Mouse (Mus musculus) telencephalon, adult 2 months (tissue): ENCODE results near the gene Duoxa1.
"Not testable (repeated sequence)": the region's sequence is repeated elsewhere in the genome, so short reads cannot be mapped to it uniquely, and the experiment has no call there.

Experiments used
- DNase-seq: peaks from one replicate; pipeline ENCODE4 v3.0.0-alpha.2; 2011; ENCODE audit warnings: low read depth, low spot score

Gene Duoxa1

GRCm38 (mm10) chr2:122330317-122330716 lies 16.8 kb upstream of the Duoxa1 start:
- not testable (repeated sequence) for DNase-seq

GRCm38 (mm10) chr2:122327986-122328385 lies 14.5 kb upstream of the Duoxa1 start:
- DNase-seq = no peak

GRCm38 (mm10) chr2:122325361-122325760 lies 11.8 kb upstream of the Duoxa1 start:
- no peak for DNase-seq

GRCm38 (mm10) chr2:122324586-122324985 lies 11.1 kb upstream of the Duoxa1 start:
- DNase-seq = no peak

GRCm38 (mm10) chr2:122323960-122324359 lies 10.4 kb upstream of the Duoxa1 start:
- DNase-seq = no peak

- no peak for DNase-seq
Observed at GRCm38 (mm10) chr2:122317384-122317783, 3.9 kb upstream of the Duoxa1 start.

- DNase-seq = no peak
Observed at GRCm38 (mm10) chr2:122315372-122315771, 1.8 kb upstream of the Duoxa1 start, which contains the start of gene Duox1. Duox1 (plus strand) TSS chr2:122315672.

GRCm38 (mm10) chr2:122312722-122313417 lies 660 bp downstream of the Duoxa1 start:
- no peak for DNase-seq

GRCm38 (mm10) chr2:122311561-122311960 lies 2.0 kb downstream of the Duoxa1 start:
- no peak for DNase-seq

GRCm38 (mm10) chr2:122309647-122310046 lies 3.9 kb downstream of the Duoxa1 start:
- DNase-seq = no peak

GRCm38 (mm10) chr2:122306184-122306583 lies 7.3 kb downstream of the Duoxa1 start:
- no peak for DNase-seq

- no peak for DNase-seq
Observed at GRCm38 (mm10) chr2:122305097-122305892, 8.2 kb downstream of the Duoxa1 start.

GRCm38 (mm10) chr2:122304544-122304943 lies 9.0 kb downstream of the Duoxa1 start:
- no peak for DNase-seq

- peak; percentile 24 for DNase-seq
Observed at GRCm38 (mm10) chr2:122302574-122303241, 10.8 kb downstream of the Duoxa1 start.

GRCm38 (mm10) chr2:122301921-122302573 lies 11.5 kb downstream of the Duoxa1 start:
- DNase-seq = no peak

- no peak for DNase-seq
Observed at GRCm38 (mm10) chr2:122301081-122301920, 12.2 kb downstream of the Duoxa1 start.

GRCm38 (mm10) chr2:122300656-122301020 lies 12.9 kb downstream of the Duoxa1 start:
- no peak for DNase-seq

- no peak for DNase-seq
Observed at GRCm38 (mm10) chr2:122299911-122300655, 13.4 kb downstream of the Duoxa1 start.

GRCm38 (mm10) chr2:122298596-122299490 lies 14.7 kb downstream of the Duoxa1 start, which contains the start of gene Duoxa2:
Duoxa2 (plus strand) TSS chr2:122298900.
- no peak for DNase-seq
